ENCODE assay signal across 8 mouse cellular contexts in genomic region chr9:34488700-34489315, GRCm38 (mm10). TPM values are rescaled to one million over a fixed set of nuclear protein-coding genes. Genes with fewer than 3 reads are reported as not detected.
DNase-seq lines count a peak whose midpoint lies in the region; ATAC-seq and TF ChIP-seq lines count a peak whose summit lies in the region.

No protein-coding gene starts in this region.

- CTCF ChIA-PET in Patski (lab: Charles Lee), result interaction anchor here (0.9 kb wide), 1 partner anchor 530 kb away, joined by 3 read pairs; no protein-coding TSS in a partner anchor

- no peak for TF ChIP-seq CTCF in Patski (IDR thresholded peaks at IDR 0.05)

- H3K4me1 ChIP-seq in hindbrain, embryonic 12.5 days, result peaks cover 14% of the 10 kb centered on the region; the same call in 1 of the 2 replicates
- peaks cover 3% of the 10 kb centered on the region for H3K4me1 ChIP-seq in lung, embryonic 16.5 days (replicated peaks; ENCODE audit: control insufficient read depth, insufficient read depth, low read length)

- H3K27ac ChIP-seq in hindbrain, embryonic 12.5 days, result no peak overlapping the region
- H3K27ac ChIP-seq in lung, embryonic 16.5 days (ENCODE audit: low read length), result no peak overlapping the region

- H3K9ac ChIP-seq in hindbrain, embryonic 12.5 days, result peak overlapping the region; percentile 59
- peak overlapping the region; percentile 48 for H3K9ac ChIP-seq in lung, embryonic 16.5 days (ENCODE audit: low read length)

- under 1% methylated on average over 51 of the region's 53 CpGs for WGBS in hindbrain, embryonic 12.5 days
- under 1% methylated on average over 52 of the region's 53 CpGs for WGBS in lung, embryonic 16.5 days

- peak; percentile 71 for ATAC-seq in Patski
- ATAC-seq in hindbrain, embryonic 12.5 days (ENCODE audit: low FRiP score), result peak; percentile 80
- ATAC-seq in lung, embryonic 16.5 days (ENCODE audit: low read depth), result peak; percentile 56

- peak; percentile 7 for DNase-seq in Patski (ENCODE audit: low read depth, low spot score)
- peak; percentile 85 to 88 for DNase-seq in cerebellum, postnatal 14 days
- peak; percentile 59 to 67 for DNase-seq in frontal cortex, postnatal 25 days (ENCODE audit: low spot score in 2 of 2)
- peak; percentile 83 to 86 for DNase-seq in layer of hippocampus, postnatal 14 days (ENCODE audit: low spot score in 2 of 2)
- DNase-seq in right cerebral cortex, adult 18-20 months, result peak; percentile 83
- no peak for DNase-seq in spleen, postnatal 10 days (ENCODE audit: low spot score in 2 of 2)

- in situ Hi-C loops in Patski (cut with MboI; ENCODE audit: low pct_unique_long_range_greater_than_20kb), result loop anchor here (5.0 kb wide), 2 partner anchors 437 to 1227 kb away; no protein-coding TSS in a partner anchor

- no peaks in the 10 kb centered on the region for H3K27me3 ChIP-seq in Patski
- H3K27me3 ChIP-seq in hindbrain, embryonic 12.5 days, result peaks cover 47% of the 10 kb centered on the region
- peaks cover 60% of the 10 kb centered on the region for H3K27me3 ChIP-seq in lung, embryonic 16.5 days (ENCODE audit: control insufficient read depth, insufficient read depth, low read depth, low read length)

- H3K4me3 ChIP-seq in hindbrain, embryonic 12.5 days, result peak overlapping the region; percentile 57
- H3K4me3 ChIP-seq in lung, embryonic 16.5 days (ENCODE audit: low read length), result peak overlapping the region; percentile 52

- H3K4me2 ChIP-seq in hindbrain, embryonic 12.5 days (replicated peaks), result peak overlapping the region; percentile 79
- peak overlapping the region; percentile 68 for H3K4me2 ChIP-seq in lung, embryonic 16.5 days (ENCODE audit: low read depth, low read length)

- H3K9me3 ChIP-seq in hindbrain, embryonic 12.5 days (replicated peaks), result no peaks in the 10 kb centered on the region
- no peaks in the 10 kb centered on the region for H3K9me3 ChIP-seq in lung, embryonic 16.5 days (ENCODE audit: control insufficient read depth, low read length)

- no peaks in the 10 kb centered on the region for H3K36me3 ChIP-seq in hindbrain, embryonic 12.5 days
- no peaks in the 10 kb centered on the region for H3K36me3 ChIP-seq in lung, embryonic 16.5 days (ENCODE audit: control insufficient read depth, insufficient read depth, low read length)

- POLR2A ChIA-PET in Patski (lab: Charles Lee), result no interaction called here

RNA-seq across cellular contexts. Expression of gene Kirrel3, which starts 3.1 kb away (rescaled TPM):
- polyA plus RNA-seq in Patski (2021), result 3.1 TPM
- 16.1 and 16.3 TPM in 2 replicates for polyA plus RNA-seq in hindbrain, embryonic 12.5 days (2016; fragmentation: Nextera tagmentation; extraction: Ambion mirVana)
- 10 to 100 TPM; 43.9 to 50.2 TPM for total RNA-seq in layer of hippocampus, postnatal 14 days (2021)
- 1.2 and 1.5 TPM in 2 replicates for polyA plus RNA-seq in lung, embryonic 16.5 days (2015; fragmentation: Nextera tagmentation; extraction: Ambion mirVana)

Comparison
In these comparisons a context has a peak if more than half of its experiments do, and no peak if none do; other contexts are left out.
1. DNase-seq: peak in Patski (single experiment), cerebellum, postnatal 14 days (2 of 2), frontal cortex, postnatal 25 days (2 of 2), layer of hippocampus, postnatal 14 days (2 of 2) and right cerebral cortex, adult 18-20 months (single experiment); none in spleen, postnatal 10 days (0 of 2).
2. Peak in every context shown above with its lines, with median percentiles within 50 percentile points of each other: ATAC-seq.